25 mouse cellular contexts compared by ENCODE assay signal in the genomic region with DNA sequence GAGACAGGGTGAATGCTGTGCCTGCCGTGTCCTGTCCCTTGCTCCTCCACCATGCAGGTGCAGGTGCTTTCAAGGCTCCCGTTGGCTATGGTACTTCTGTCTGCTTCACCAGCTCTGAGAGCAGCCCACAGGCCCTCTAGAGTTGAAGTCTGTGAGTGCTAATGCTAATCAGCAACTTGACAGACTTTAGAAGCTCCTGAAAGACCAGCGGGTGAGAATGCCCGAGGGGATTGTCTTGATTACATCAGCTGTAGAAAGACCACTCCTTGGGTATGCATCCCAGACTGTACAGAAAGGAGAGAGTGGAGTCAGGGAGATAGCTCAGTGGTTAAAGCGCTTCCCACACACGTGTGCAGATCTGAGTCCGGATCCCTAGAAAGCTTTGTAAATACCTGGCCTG. TPM values are rescaled to one million over a fixed set of nuclear protein-coding genes. Genes with fewer than 3 reads are reported as not detected.
"Had no signal": no experiment of that assay in that cellular context is flagged by ENCODE, and none has a peak within 500 bp of the region (broad histone marks: within the 10 kb centered on the region; RNA-seq: fewer than 3 reads in every experiment).

No protein-coding gene starts in this region.

- H3K36me3 ChIP-seq: heart, embryonic 13.5 days; heart, embryonic 15.5 days; hindbrain, embryonic 13.5 days; hindbrain, embryonic 15.5 days; intestine, embryonic 15.5 days; limb, embryonic 10.5 days; limb, embryonic 12.5 days; liver, embryonic 13.5 days had no signal

- H3K4me1 ChIP-seq: hindbrain, embryonic 13.5 days; liver, embryonic 13.5 days had no signal

- ATAC-seq: inflammation-experienced regulatory T-cells, adult 6 months; intestine, embryonic 15.5 days; intestine, postnatal 0 days had no signal

- H3K9ac ChIP-seq: heart, embryonic 15.5 days; hindbrain, embryonic 13.5 days; hindbrain, embryonic 15.5 days; intestine, embryonic 15.5 days; limb, embryonic 12.5 days; liver, embryonic 13.5 days had no signal

- H3K27me3 ChIP-seq: heart, embryonic 13.5 days; heart, embryonic 15.5 days; hindbrain, embryonic 13.5 days; hindbrain, embryonic 15.5 days; intestine, embryonic 15.5 days; limb, embryonic 12.5 days had no signal

- H3K4me3 ChIP-seq: heart, adult 2 months; heart, embryonic 13.5 days; heart, embryonic 15.5 days; hindbrain, embryonic 13.5 days; hindbrain, embryonic 15.5 days; intestine, embryonic 15.5 days; layer of hippocampus, adult 2 months; left cerebral cortex, adult 2 months; limb, embryonic 10.5 days; limb, embryonic 12.5 days; liver, embryonic 13.5 days had no signal

- H3K9me3 ChIP-seq: heart, embryonic 13.5 days; heart, embryonic 15.5 days; hindbrain, embryonic 13.5 days; hindbrain, embryonic 15.5 days; intestine, embryonic 15.5 days; limb, embryonic 10.5 days; liver, embryonic 13.5 days had no signal

- DNase-seq: gastrocnemius, postnatal 14 days; gastrocnemius, postnatal 36 days; heart, adult 2 months; heart, postnatal 14 days; heart, postnatal 36 days; kidney, adult 18-20 months; kidney, adult 8-10 months; kidney, postnatal 10 days; kidney, postnatal 25 days; kidney, postnatal 4 days; liver; liver, embryonic 13.5 days had no signal

- H3K27ac ChIP-seq: heart, adult 2 months; heart, embryonic 13.5 days; heart, embryonic 15.5 days; hindbrain, embryonic 13.5 days; hindbrain, embryonic 15.5 days; intestine, embryonic 15.5 days; layer of hippocampus, adult 2 months; left cerebral cortex, adult 2 months; limb, embryonic 10.5 days; limb, embryonic 12.5 days; liver, embryonic 13.5 days had no signal

- H3K4me2 ChIP-seq: heart, embryonic 11.5 days; heart, embryonic 13.5 days; heart, embryonic 15.5 days; hindbrain, embryonic 13.5 days; hindbrain, embryonic 15.5 days; intestine, embryonic 15.5 days; limb, embryonic 12.5 days; liver, embryonic 11.5 days; liver, embryonic 13.5 days had no signal

RNA-seq across cellular contexts. Expression of gene Synm, which starts 31.7 kb away (rescaled TPM):
- polyA plus RNA-seq: inflammation-experienced regulatory T-cells, adult 6 months had no signal
